Mouse (Mus musculus) heart, adult 18-20 months (tissue): ENCODE results near the gene Col18a1. TPM values are rescaled to one million over a fixed set of nuclear protein-coding genes. Genes with fewer than 3 reads are reported as not detected.
"Not testable (repeated sequence)": the region's sequence is repeated elsewhere in the genome, so short reads cannot be mapped to it uniquely, and the experiment has no call there.

ENCODE experiments used
- DNase-seq, 2 experiments: peaks; one replicate each; pipeline ENCODE4 v3.0.0; 2021 to 2022; ENCODE audit warnings: mixed read lengths in 1 of 2
- total RNA-seq, 2 experiments: library from RNA; stranded (reverse); gene quantifications; 2 replicates each; pipeline ENCODE4 v1.2.3; 2021

The Col18a1 gene
- total RNA-seq, 2 experiments from 2014 or later: 7.9 to 8.5 TPM

DNA sequence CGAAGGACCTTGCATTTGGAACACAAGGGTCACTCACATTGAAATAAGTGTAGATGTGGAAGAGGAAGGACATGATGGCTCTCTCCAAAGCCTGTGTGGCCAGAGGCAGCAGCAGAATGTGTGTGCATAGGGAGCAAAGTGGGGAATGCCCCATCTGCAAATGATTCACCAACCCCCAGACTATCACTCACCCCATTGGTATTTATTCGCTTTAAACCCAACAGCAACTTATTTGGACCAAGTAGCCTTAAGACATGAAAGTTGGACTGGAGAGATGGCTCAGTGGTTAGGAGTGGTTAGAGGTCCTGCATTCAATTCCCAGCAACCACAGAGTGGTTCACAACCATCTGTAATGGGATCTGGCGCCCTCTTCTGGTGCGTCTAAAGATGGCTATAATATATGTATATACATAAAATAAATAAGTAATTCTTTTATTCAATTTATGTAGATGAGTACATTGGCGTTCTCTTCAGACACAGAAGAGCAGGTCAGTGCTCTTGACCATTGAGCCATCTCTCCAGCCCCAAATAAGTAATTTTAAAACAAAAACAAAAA lies 31.0 kb downstream of the Col18a1 start:
- no peak for DNase-seq

GRCm38 (mm10) chr10:77134807-77135152 lies 31.6 kb downstream of the Col18a1 start:
- DNase-seq: not testable (repeated sequence)

- DNase-seq: no peak
These were observed 32.2 kb downstream of the Col18a1 start for GRCm38 (mm10) chr10:77133951-77134806.

GRCm38 (mm10) chr10:77132118-77132517 lies 34.2 kb downstream of the Col18a1 start:
- DNase-seq: no peak

DNA sequence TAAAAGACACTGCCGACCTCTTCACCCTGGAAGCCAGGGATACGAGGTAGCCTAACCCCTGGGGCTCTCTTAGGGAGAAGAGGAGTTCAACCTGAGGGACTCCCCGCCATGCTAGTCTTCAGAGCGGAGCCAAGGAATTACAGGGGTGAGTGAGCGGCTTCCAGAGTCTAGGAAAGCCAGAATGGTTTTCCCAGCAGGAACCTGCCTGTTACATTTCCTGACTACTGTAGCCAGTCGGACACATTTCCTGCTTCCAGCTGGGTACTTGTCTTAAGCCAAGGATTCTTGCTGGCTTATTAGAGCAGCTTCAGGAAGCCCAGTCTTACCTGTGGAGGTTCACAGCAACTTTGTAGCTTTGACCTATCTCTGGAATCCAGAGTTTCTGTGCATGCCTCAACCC lies 34.8 kb downstream of the Col18a1 start:
- no peak for DNase-seq

GRCm38 (mm10) chr10:77130561-77131240 lies 35.6 kb downstream of the Col18a1 start:
- DNase-seq: peak; percentile 90 to 95

DNA sequence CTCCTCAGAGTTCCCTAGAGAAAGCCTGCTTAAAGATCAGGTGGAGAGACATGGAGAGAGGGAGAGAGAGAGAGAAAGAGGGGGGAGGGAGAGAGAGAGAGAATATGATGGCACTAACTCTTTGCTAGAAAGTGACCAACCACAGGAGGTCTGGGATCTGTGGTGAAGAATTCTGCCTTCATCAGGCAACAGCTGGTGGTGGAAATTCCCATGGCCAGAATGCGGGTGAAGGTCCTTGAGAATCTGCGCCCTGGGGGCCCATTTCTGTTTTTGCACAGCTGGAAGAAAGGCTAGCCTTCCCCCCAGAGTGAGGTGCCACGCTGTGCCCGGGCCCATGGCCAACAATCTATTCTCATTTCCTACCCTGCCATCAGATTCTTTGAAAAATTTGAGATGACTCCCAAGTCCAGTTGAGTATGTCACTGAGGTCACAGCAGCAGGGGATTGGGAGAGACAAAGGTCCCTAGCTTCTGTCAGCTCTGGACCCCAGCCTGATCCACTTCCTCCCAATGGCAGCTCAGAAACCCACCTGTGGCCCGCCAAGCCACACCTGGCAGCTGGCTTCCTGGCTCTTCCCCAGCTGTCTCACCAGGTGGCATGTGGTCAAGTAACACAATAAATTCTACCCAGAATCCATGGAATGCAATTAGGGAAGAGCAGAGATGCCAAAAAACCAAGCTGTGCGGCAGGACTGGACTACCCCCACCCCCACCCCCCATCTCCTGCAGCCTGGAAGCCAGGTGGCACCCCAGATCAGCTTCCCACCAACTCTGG lies 36.5 kb downstream of the Col18a1 start:
- DNase-seq: no peak

DNA sequence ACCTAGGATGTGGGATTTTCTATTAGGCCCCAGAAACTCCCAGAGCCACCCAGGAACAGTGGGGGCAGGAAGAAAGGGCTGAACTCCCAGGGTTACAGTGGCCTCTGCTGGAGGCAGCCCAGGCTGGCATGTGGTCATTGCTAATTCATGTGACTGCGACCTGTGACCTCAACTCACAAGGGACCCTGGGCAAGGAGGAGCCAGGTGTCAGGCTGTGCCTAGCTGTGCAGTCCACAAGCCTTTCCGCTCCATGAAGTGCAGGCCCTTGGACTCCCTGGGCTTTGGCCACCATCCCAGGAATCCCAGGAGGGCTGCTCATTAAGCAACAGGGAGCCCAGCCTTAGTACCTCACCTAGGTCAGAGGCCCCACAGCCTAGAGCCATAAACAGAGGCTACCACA lies 38.4 kb downstream of the Col18a1 start:
- peak in 1 of 2 experiments; percentile 31 for DNase-seq

DNA sequence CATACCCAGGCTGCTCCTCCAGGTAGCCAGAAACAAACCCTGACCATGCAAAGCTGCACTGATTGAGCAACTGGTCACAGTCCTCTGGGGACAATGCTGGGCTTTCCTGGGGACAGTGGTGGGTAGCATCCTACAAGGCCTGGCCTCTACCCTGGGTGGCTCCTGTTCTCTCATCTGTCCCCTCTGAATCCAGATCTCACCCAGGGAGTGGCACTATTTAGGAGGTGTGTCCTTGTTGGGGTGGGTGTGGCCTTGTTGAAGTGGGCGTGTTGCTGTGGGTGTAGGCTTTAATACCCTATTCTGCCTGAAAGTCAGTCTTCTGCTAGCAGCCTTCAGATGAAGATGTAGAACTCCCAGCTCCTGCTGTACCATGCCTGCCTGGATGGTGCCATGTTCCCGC lies 39.8 kb downstream of the Col18a1 start:
- DNase-seq: no peak

GRCm38 (mm10) chr10:77125078-77125731 lies 41.1 kb downstream of the Col18a1 start:
- no peak for DNase-seq

DNA sequence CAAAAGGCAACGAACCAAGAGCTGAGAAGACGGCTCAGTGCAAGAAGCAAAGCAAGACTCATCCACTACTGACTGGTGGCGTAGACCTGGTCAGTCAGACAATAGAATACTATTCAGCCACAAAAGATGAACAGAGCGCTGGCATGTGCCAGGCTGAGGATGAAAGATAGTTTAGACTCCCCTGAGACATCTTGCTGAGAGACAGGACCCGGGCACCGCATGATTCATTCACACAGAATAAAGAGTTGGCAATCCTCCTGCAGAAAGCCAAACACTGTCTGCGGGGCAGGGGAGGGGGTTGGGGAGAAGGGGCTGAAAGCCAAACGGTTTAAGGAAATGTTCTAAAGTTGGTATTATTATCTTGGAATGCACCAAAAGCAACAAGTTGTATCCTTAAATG lies 42.4 kb downstream of the Col18a1 start:
- DNase-seq: no peak

GRCm38 (mm10) chr10:77121287-77122022 lies 44.9 kb downstream of the Col18a1 start:
- DNase-seq: peak; percentile 15 to 33

DNA sequence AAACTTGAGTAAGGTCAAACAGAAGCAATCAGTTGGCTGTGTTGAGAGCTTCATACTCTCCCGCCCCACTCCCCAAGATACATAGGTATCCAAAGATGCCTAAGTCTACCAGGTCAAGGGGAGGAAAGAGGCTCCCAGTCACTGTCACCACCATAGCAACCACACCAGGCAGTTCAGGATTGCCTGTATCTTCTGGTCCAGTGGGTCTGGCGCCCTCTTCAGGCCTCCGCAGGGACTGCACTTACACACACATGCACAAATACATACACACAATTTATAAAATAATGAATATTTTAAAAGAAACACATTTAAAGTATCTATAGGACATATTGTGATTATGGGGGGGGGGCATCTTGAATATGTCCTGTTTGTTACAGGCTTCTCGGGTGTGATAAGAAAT lies 45.8 kb downstream of the Col18a1 start:
- no peak for DNase-seq

DNA sequence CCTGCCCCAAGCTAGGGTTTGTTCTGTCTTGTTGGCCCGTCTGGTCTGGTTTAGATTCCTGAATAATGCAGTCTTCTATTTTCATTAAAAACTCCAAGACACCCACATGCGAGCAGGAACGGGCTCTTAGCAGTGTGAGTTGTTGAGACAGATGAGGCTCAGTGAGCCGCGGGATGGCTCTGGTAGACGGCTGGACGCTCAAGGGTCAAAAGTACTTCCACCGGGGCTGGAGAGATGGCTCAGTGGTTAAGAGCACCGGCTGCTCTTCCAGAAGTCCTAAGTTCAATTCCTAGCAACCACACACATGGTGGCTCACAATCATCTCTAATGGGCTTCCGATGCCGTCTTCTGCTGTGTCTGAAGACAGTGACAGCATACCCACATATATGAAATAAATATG lies 46.9 kb downstream of the Col18a1 start:
- no peak for DNase-seq

DNA sequence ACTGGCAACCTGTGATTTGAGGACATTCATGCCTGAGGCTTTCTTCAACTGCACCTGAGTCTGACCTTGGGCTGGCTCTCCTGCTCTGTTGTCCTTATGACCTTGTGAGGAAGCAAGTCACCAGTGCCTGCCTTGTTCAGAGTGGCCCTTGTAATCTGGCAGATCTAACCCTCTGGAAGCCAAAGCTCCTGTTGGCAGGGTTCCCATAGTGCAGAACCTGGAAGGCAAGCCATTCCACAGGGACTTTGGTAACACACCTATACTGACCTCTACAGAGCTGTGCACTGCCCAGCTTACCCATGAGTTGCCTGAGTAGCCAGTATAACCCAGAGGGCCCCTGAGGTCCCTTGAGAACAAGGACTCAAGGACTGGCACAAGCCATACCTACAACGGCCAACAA lies 48.0 kb downstream of the Col18a1 start:
- no peak for DNase-seq

- peak; percentile 11 to 21 for DNase-seq
These were observed 49.6 kb downstream of the Col18a1 start for GRCm38 (mm10) chr10:77116537-77117455.

GRCm38 (mm10) chr10:77113489-77114240 lies 52.7 kb downstream of the Col18a1 start:
- DNase-seq: peak; percentile 81 to 85

GRCm38 (mm10) chr10:77111550-77112249 lies 54.6 kb downstream of the Col18a1 start:
- DNase-seq: no peak

GRCm38 (mm10) chr10:77110843-77111242 lies 55.5 kb downstream of the Col18a1 start:
- no peak for DNase-seq
